Mouse (Mus musculus): Measurements from ENCODE around the gene Rps17. TPM values are rescaled to one million over a fixed set of nuclear protein-coding genes. Genes with fewer than 3 reads are reported as not detected.

The Rps17 gene
- 1,441 and 1,453 TPM in 2 replicates for polyA plus RNA-seq (2014; fragmentation: Nextera tagmentation; extraction: Ambion mirVana)

DNA sequence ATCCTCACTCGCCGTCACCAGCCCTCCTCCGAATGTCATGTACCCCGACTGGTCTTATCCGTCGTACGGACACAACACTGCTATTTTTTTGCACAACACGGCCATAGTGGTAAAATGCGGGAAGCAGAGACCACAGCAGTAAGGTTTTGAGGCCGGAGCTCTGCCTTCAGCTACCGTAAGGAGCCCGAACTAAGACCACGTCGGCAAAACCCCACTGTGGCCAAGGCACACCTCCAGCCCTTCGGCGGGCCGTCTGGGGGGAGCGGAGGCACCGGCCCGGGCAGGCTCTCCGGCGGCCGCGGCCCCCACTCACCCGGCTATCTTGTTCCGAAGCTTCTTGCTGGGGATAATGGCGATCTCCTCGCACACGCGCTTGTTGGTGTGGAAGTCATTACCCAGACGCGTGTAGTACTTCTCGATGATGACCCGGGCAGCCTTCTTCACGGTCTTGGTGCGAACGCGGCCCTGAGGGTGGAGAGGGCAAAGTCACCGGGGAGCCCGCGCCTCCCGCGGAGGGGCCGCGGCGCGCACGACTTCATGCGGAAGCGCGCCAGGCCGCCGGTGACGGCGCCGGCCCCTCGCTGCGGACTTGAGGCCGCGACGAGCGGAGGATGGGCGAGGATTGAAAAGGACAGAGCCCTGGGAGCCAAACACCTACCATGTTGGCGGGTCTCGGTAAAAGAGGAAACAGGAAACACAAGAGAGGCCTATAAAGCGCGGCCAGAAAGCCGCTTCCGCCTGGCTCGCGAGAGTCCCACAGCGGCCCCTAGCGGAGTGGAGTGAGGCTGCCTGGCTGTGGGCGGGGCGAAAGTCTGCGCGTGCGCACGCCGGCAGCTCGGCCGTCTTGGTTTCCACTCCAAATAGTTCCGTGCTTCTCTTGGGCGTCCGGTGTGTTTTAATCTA is at the start of gene Rps17:
Gene Rps17, minus strand, starts transcription at position 711 of the 903 bp plus-strand sequence.
- Histone ChIP-seq H3K4me2 (ENCODE audit: low read depth, severe bottlenecking) (peak within 1 kb of the TSS; percentile 93), H3K9me3 (ENCODE audit: control insufficient read depth, low read length) (no peaks in the 10 kb centered on the region), H3K4me3 (ENCODE audit: low read depth, low read length) (peak within 1 kb of the TSS; percentile 97), H3K27ac (replicated peaks; ENCODE audit: low read depth, low read length) (peak within 1 kb of the TSS; percentile 63), H3K27me3 (ENCODE audit: control insufficient read depth, insufficient read depth, low read length) (no peaks in the 10 kb centered on the region), H3K36me3 (ENCODE audit: control insufficient read depth, insufficient read depth, low read length) (peaks cover 30% of the 10 kb centered on the region), H3K9ac (ENCODE audit: low read length) (peak within 1 kb of the TSS; percentile 99), H3K4me1 (ENCODE audit: control insufficient read depth, insufficient read depth, low read length) (peaks cover 11% of the 10 kb centered on the region)
- WGBS, result under 1% methylated on average over 85 of the region's 85 CpGs
- DNase-seq (ENCODE audit: low spot score) (peak; percentile 99), ATAC-seq (ENCODE audit: insufficient number of reproducible peaks, low FRiP score, low TSS enrichment, low read depth) (peak; percentile 83)

DNA sequence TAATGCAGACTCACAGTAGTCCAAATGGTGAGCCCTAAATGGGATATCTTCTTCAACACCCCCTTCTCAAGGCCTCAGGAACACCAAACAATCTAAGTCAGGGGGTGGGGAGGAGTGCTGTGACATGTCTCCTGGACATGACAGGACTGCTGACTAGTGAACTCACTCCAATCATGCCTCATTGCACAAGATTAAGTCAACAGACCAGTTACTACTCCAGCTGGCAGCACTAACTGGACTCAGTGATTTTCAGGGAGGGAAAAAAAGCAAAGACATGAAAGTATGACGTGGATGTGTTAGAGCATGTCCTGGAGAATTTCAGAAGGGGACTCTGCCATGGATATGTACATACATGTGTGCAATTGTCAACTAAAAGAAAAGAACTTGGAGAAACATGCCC is 34.3 kb upstream of the Rps17 start:
- no peaks in the 10 kb centered on the region for H3K4me1 ChIP-seq (ENCODE audit: control insufficient read depth, insufficient read depth, low read length)
- H3K4me3 ChIP-seq (ENCODE audit: low read depth, low read length), result no peak overlapping the region
- DNase-seq (ENCODE audit: low spot score), result no peak
- H3K27me3 ChIP-seq (ENCODE audit: control insufficient read depth, insufficient read depth, low read length), result no peaks in the 10 kb centered on the region
- H3K4me2 ChIP-seq (ENCODE audit: low read depth, severe bottlenecking), result no peak overlapping the region
- no peak for ATAC-seq (ENCODE audit: insufficient number of reproducible peaks, low FRiP score, low TSS enrichment, low read depth)
- H3K9ac ChIP-seq (ENCODE audit: low read length), result no peak overlapping the region
- WGBS, result 71% methylated on average over 1 of the region's 1 CpGs
- H3K36me3 ChIP-seq (ENCODE audit: control insufficient read depth, insufficient read depth, low read length), result no peaks in the 10 kb centered on the region
- no peaks in the 10 kb centered on the region for H3K9me3 ChIP-seq (ENCODE audit: control insufficient read depth, low read length)
- no peak overlapping the region for H3K27ac ChIP-seq (replicated peaks; ENCODE audit: low read depth, low read length)

DNA sequence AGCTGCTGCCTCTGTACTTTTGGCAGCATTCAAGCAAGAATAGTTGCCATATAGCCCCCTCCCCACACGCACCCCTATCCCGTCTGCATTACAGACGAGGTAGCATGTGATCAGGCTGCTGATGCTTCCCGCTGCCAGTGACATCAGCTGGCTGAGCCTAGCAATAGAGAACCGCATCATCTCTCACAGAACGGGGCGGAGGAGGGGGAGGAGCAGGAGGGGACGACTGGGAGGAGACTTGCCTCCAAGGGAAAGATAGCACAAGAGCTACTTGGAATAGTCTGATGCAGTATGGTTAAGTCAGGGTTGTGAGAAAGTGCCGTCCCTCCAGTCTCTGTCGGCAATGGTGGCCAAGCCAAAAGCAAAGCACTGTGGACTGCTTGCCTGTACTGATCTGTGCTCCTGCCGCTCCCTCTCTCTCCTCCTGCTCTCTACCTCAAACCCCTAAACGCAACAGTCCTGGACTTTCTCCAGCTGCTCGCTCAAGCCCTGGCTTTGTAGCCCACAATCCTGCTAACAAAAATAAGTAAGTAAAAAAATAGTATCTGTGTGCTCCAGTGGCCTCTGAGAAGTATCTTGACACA is 27.4 kb upstream of the Rps17 start:
- Histone ChIP-seq H3K4me2 (ENCODE audit: low read depth, severe bottlenecking) (peak overlapping the region; percentile 26; the same call in 1 of the 2 replicates), H3K4me1 (ENCODE audit: control insufficient read depth, insufficient read depth, low read length) (no peaks in the 10 kb centered on the region), H3K4me3 (ENCODE audit: low read depth, low read length) (no peak overlapping the region), H3K9me3 (ENCODE audit: control insufficient read depth, low read length) (no peaks in the 10 kb centered on the region), H3K27ac (replicated peaks; ENCODE audit: low read depth, low read length) (no peak overlapping the region), H3K27me3 (ENCODE audit: control insufficient read depth, insufficient read depth, low read length) (no peaks in the 10 kb centered on the region), H3K9ac (ENCODE audit: low read length) (no peak overlapping the region), H3K36me3 (ENCODE audit: control insufficient read depth, insufficient read depth, low read length) (no peaks in the 10 kb centered on the region)
- ATAC-seq (ENCODE audit: insufficient number of reproducible peaks, low FRiP score, low TSS enrichment, low read depth) (no peak), DNase-seq (ENCODE audit: low spot score) (peak; percentile 25)
- WGBS, result 5% methylated on average over 13 of the region's 13 CpGs

DNA sequence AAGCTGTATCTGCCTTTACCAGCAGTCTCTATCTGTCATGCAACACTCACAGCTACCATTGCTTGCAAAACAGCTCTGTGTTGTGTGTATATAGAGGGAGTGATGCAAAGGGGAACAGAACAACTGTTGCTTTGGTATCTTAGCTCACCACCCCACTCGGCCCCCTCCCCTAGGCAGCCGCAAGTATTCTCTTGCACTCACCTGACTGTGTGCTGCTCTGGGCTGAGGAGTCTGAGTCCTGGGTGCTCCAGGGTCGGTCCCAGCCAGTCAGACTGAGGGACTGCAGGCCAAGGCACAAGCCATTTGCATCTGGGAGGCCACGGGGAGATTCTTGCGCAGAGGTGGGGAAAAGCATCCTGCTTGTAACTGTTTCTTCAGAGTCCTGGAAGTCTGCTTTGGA is 26.8 kb upstream of the Rps17 start:
- Histone ChIP-seq H3K27ac (replicated peaks; ENCODE audit: low read depth, low read length) (no peak overlapping the region), H3K27me3 (ENCODE audit: control insufficient read depth, insufficient read depth, low read length) (no peaks in the 10 kb centered on the region), H3K9ac (ENCODE audit: low read length) (no peak overlapping the region), H3K4me1 (ENCODE audit: control insufficient read depth, insufficient read depth, low read length) (no peaks in the 10 kb centered on the region), H3K4me3 (ENCODE audit: low read depth, low read length) (no peak overlapping the region), H3K9me3 (ENCODE audit: control insufficient read depth, low read length) (no peaks in the 10 kb centered on the region), H3K4me2 (ENCODE audit: low read depth, severe bottlenecking) (no peak overlapping the region), H3K36me3 (ENCODE audit: control insufficient read depth, insufficient read depth, low read length) (no peaks in the 10 kb centered on the region)
- DNase-seq (ENCODE audit: low spot score) (no peak), ATAC-seq (ENCODE audit: insufficient number of reproducible peaks, low FRiP score, low TSS enrichment, low read depth) (no peak)
- WGBS, result 14% methylated on average over 5 of the region's 5 CpGs

DNA sequence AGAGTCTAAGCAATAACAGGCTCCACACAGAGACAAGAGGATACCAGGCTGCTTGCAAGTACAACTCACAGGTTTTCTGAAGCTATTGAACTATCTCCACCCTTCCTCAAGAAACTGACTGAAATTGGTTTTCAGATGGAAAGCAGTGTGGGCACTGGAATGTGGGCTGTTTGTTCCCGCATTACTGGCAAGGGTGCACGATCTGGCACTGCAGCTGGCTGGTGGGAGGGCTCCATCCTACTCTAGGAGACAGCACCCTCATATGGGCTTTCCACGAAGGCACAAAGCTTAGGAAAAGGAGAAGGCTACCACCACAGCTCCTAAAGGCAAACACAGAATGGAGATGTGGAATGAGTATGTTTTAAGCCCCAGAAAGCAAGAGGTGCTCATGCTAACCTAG is 24.7 kb upstream of the Rps17 start:
- H3K4me1 ChIP-seq (ENCODE audit: control insufficient read depth, insufficient read depth, low read length), result no peaks in the 10 kb centered on the region
- H3K4me3 ChIP-seq (ENCODE audit: low read depth, low read length), result no peak overlapping the region
- ATAC-seq (ENCODE audit: insufficient number of reproducible peaks, low FRiP score, low TSS enrichment, low read depth) (no peak), DNase-seq (ENCODE audit: low spot score) (no peak)
- 75% methylated on average over 3 of the region's 3 CpGs for WGBS
- no peak overlapping the region for H3K9ac ChIP-seq (ENCODE audit: low read length)
- no peaks in the 10 kb centered on the region for H3K27me3 ChIP-seq (ENCODE audit: control insufficient read depth, insufficient read depth, low read length)
- no peak overlapping the region for H3K27ac ChIP-seq (replicated peaks; ENCODE audit: low read depth, low read length)
- no peak overlapping the region for H3K4me2 ChIP-seq (ENCODE audit: low read depth, severe bottlenecking)
- H3K36me3 ChIP-seq (ENCODE audit: control insufficient read depth, insufficient read depth, low read length), result no peaks in the 10 kb centered on the region
- H3K9me3 ChIP-seq (ENCODE audit: control insufficient read depth, low read length), result no peaks in the 10 kb centered on the region

DNA sequence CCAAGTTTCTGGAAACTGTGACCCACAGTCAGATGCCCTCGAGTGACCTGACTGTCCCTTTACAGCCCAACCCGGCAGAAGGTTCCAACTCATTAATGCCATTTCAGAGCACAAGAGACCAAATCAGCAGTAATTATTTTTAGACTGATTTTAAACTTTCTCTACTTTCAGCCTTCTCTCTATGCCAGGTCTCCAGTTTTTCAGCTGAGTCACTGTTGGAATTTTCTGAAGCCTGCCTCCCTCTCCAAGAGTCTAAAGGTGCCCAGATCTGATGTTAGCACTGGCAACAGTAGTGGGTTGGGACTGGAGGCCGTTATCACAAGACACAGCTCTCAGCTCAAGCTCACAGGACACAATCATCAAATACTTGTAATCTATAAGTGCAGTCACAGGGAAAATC is 22.9 kb upstream of the Rps17 start:
- Histone ChIP-seq H3K36me3 (ENCODE audit: control insufficient read depth, insufficient read depth, low read length) (no peaks in the 10 kb centered on the region), H3K9ac (ENCODE audit: low read length) (no peak overlapping the region), H3K4me2 (ENCODE audit: low read depth, severe bottlenecking) (no peak overlapping the region), H3K27ac (replicated peaks; ENCODE audit: low read depth, low read length) (no peak overlapping the region), H3K4me1 (ENCODE audit: control insufficient read depth, insufficient read depth, low read length) (no peaks in the 10 kb centered on the region), H3K27me3 (ENCODE audit: control insufficient read depth, insufficient read depth, low read length) (no peaks in the 10 kb centered on the region), H3K4me3 (ENCODE audit: low read depth, low read length) (no peak overlapping the region), H3K9me3 (ENCODE audit: control insufficient read depth, low read length) (no peaks in the 10 kb centered on the region)
- ATAC-seq (ENCODE audit: insufficient number of reproducible peaks, low FRiP score, low TSS enrichment, low read depth), result no peak
- no peak for DNase-seq (ENCODE audit: low spot score)
- 82% methylated on average over 3 of the region's 3 CpGs for WGBS

DNA sequence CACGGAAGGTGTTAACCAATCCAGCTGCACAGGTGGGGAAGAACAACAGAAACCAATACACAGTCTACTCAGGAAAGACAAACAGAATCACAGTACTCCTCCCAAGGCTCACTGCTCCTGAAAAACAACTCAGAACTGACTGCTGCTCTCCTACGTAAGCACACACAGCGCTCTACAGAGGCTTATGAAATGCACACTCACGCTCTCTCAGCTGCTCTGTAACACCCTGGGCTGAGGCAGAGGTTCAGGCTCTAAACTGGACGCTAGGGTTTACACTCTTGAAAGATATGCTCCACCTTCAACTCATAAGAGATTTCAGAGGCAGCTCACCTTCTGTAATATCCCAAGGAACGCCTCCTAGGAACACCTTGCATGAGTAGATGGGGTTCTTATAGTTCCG is 11.9 kb upstream of the Rps17 start:
- Histone ChIP-seq H3K27ac (replicated peaks; ENCODE audit: low read depth, low read length) (no peak overlapping the region), H3K4me3 (ENCODE audit: low read depth, low read length) (no peak overlapping the region), H3K4me2 (ENCODE audit: low read depth, severe bottlenecking) (no peak overlapping the region), H3K4me1 (ENCODE audit: control insufficient read depth, insufficient read depth, low read length) (no peaks in the 10 kb centered on the region), H3K27me3 (ENCODE audit: control insufficient read depth, insufficient read depth, low read length) (no peaks in the 10 kb centered on the region), H3K9me3 (ENCODE audit: control insufficient read depth, low read length) (no peaks in the 10 kb centered on the region), H3K36me3 (ENCODE audit: control insufficient read depth, insufficient read depth, low read length) (no peaks in the 10 kb centered on the region), H3K9ac (ENCODE audit: low read length) (no peak overlapping the region)
- ATAC-seq (ENCODE audit: insufficient number of reproducible peaks, low FRiP score, low TSS enrichment, low read depth), result no peak
- WGBS, result 86% methylated on average over 7 of the region's 7 CpGs
- DNase-seq (ENCODE audit: low spot score), result no peak

DNA sequence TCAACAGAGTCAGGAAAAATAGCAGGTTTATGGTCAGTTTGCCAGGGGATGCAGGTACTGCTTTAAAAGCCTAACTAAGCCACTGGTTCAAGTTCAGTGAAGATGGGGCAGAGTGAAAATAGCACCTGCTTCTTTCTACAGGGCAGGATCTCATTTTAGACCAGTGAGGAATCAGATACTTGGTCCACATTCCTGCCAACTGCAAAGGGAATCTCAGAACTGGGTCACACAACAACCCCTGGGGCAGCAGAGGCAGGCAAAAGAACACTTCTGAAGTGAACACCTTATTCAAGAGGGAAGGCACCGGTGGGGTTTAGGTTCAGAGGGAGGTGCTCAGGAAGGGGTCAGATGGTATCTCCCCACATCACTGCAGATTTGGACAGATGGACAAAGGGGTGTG is 11.3 kb upstream of the Rps17 start:
- no peaks in the 10 kb centered on the region for H3K9me3 ChIP-seq (ENCODE audit: control insufficient read depth, low read length)
- WGBS, result 96% methylated on average over 1 of the region's 1 CpGs

More for the DNA sequence above, 11.3 kb upstream of the Rps17 start:
- Histone ChIP-seq H3K27me3 (ENCODE audit: control insufficient read depth, insufficient read depth, low read length) (no peaks in the 10 kb centered on the region), H3K36me3 (ENCODE audit: control insufficient read depth, insufficient read depth, low read length) (no peaks in the 10 kb centered on the region), H3K4me2 (ENCODE audit: low read depth, severe bottlenecking) (no peak overlapping the region), H3K27ac (replicated peaks; ENCODE audit: low read depth, low read length) (no peak overlapping the region), H3K9ac (ENCODE audit: low read length) (no peak overlapping the region), H3K4me3 (ENCODE audit: low read depth, low read length) (no peak overlapping the region), H3K4me1 (ENCODE audit: control insufficient read depth, insufficient read depth, low read length) (no peaks in the 10 kb centered on the region)
- ATAC-seq (ENCODE audit: insufficient number of reproducible peaks, low FRiP score, low TSS enrichment, low read depth) (no peak), DNase-seq (ENCODE audit: low spot score) (no peak)
